Mouse (Mus musculus): ENCODE results near the gene Gm4340. TPM values are rescaled to one million over a fixed set of nuclear protein-coding genes. Genes with fewer than 3 reads are reported as not detected.

The Gm4340 gene
- not detected for polyA plus RNA-seq (2014; fragmentation: Illumina TruSeq; extraction: RNeasy Lipid Tissue Mini Kit (QIAGEN cat#74804); ENCODE audit: low read depth, low replicate concordance)

GRCm38 (mm10) chr10:104193742-104194141, at the start of gene Gm4340:
TSS of gene Gm4340 (plus strand) at chr10:104194042.

GRCm38 (mm10) chr10:104151197-104151596, 42.6 kb upstream of the Gm4340 start, which contains the start of gene Gm6763:
TSS of gene Gm6763 (plus strand) at chr10:104151497.

GRCm38 (mm10) chr10:104159706-104160105, 34.1 kb upstream of the Gm4340 start, which contains the start of gene Gm8764:
TSS of gene Gm8764 (plus strand) at chr10:104160006.

GRCm38 (mm10) chr10:104168215-104168614, 25.6 kb upstream of the Gm4340 start, which contains the start of gene Gm21304:
TSS of gene Gm21304 (plus strand) at chr10:104168515.

GRCm38 (mm10) chr10:104176724-104177123, 17.1 kb upstream of the Gm4340 start, which contains the start of gene Gm21312:
TSS of gene Gm21312 (plus strand) at chr10:104177024.

GRCm38 (mm10) chr10:104185233-104185632, 8.6 kb upstream of the Gm4340 start, which contains the start of gene Gm20765:
TSS of gene Gm20765 (plus strand) at chr10:104185533.

Other genes with a start within 250 kb of the Gm4340 start
- gene Gm21293, start 51.1 kb upstream of the Gm4340 start, polyA plus RNA-seq (2014; fragmentation: Illumina TruSeq; extraction: RNeasy Lipid Tissue Mini Kit (QIAGEN cat#74804); ENCODE audit: low read depth, low replicate concordance): not detected
- gene Gm6763, start 42.5 kb upstream of the Gm4340 start, polyA plus RNA-seq (2014; fragmentation: Illumina TruSeq; extraction: RNeasy Lipid Tissue Mini Kit (QIAGEN cat#74804); ENCODE audit: low read depth, low replicate concordance): not detected
- not detected for gene Gm8764, start 34.0 kb upstream of the Gm4340 start, polyA plus RNA-seq (2014; fragmentation: Illumina TruSeq; extraction: RNeasy Lipid Tissue Mini Kit (QIAGEN cat#74804); ENCODE audit: low read depth, low replicate concordance)
- gene Gm21304, start 25.5 kb upstream of the Gm4340 start, polyA plus RNA-seq (2014; fragmentation: Illumina TruSeq; extraction: RNeasy Lipid Tissue Mini Kit (QIAGEN cat#74804); ENCODE audit: low read depth, low replicate concordance): not detected
- gene Gm21312, start 17.0 kb upstream of the Gm4340 start, polyA plus RNA-seq (2014; fragmentation: Illumina TruSeq; extraction: RNeasy Lipid Tissue Mini Kit (QIAGEN cat#74804); ENCODE audit: low read depth, low replicate concordance): not detected
- gene Gm20765, start 8.5 kb upstream of the Gm4340 start, polyA plus RNA-seq (2014; fragmentation: Illumina TruSeq; extraction: RNeasy Lipid Tissue Mini Kit (QIAGEN cat#74804); ENCODE audit: low read depth, low replicate concordance): not detected